Mouse (Mus musculus) heart, postnatal 14 days (tissue): Measurements from ENCODE around the gene Lenep. TPM values are rescaled to one million over a fixed set of nuclear protein-coding genes. Genes with fewer than 3 reads are reported as not detected.

ENCODE experiments used
- DNase-seq, 2 experiments: peaks; one replicate each; pipeline ENCODE4 v3.0.0; 2021 to 2022
- intact Hi-C: fragments of 180-260 bp; cut with DNase I; formaldehyde crosslinking; loops from one replicate; pipeline ENCODE4 v1.15.1; 2025
- total RNA-seq, 2 experiments: library from RNA; stranded (reverse); gene quantifications; 2 replicates each; pipeline ENCODE4 v1.2.3; 2021

Lenep gene
- total RNA-seq, 2 experiments from 2014 or later: 0.98 TPM; not detected in 1

GRCm38 (mm10) chr3:89394006-89394893, 8.3 kb downstream of the Lenep start, which contains the start of gene Zbtb7b:
TSS of gene Zbtb7b (minus strand) at chr3:89394776.
- intact Hi-C loops: no loop called here
- DNase-seq: peak; percentile 78 to 82

- intact Hi-C loops: no loop called here
- DNase-seq: peak; percentile 98 to 99
These were observed 9.0 kb downstream of the Lenep start for GRCm38 (mm10) chr3:89393605-89394004.

- DNase-seq: peak; percentile 36 to 41
These were observed 9.7 kb downstream of the Lenep start for GRCm38 (mm10) chr3:89392871-89393311.

GRCm38 (mm10) chr3:89391663-89392511, 10.7 kb downstream of the Lenep start:
- intact Hi-C loops: no loop called here

More at GRCm38 (mm10) chr3:89392871-89393311, 9.7 kb downstream of the Lenep start:
- intact Hi-C loops: no loop called here

GRCm38 (mm10) chr3:89390699-89391662, 11.6 kb downstream of the Lenep start:
- intact Hi-C loops: no loop called here
- peak; percentile 47 to 54 for DNase-seq

More at GRCm38 (mm10) chr3:89391663-89392511, 10.7 kb downstream of the Lenep start:
- DNase-seq: peak; percentile 71 to 74

- intact Hi-C loops: no loop called here
- peak; percentile 45 to 61 for DNase-seq
These were observed 12.5 kb downstream of the Lenep start for GRCm38 (mm10) chr3:89390111-89390515.

- peak in 1 of 2 experiments; percentile 53 for DNase-seq
- intact Hi-C loops: no loop called here
These were observed 13.5 kb downstream of the Lenep start for GRCm38 (mm10) chr3:89388901-89389740.

GRCm38 (mm10) chr3:89388134-89388881, 14.3 kb downstream of the Lenep start:
- intact Hi-C loops: no loop called here
- peak; percentile 75 to 86 for DNase-seq

GRCm38 (mm10) chr3:89387632-89388031, 15.0 kb downstream of the Lenep start:
- intact Hi-C loops: no loop called here

GRCm38 (mm10) chr3:89386438-89387420, 15.9 kb downstream of the Lenep start:
- intact Hi-C loops: no loop called here

More at GRCm38 (mm10) chr3:89387632-89388031, 15.0 kb downstream of the Lenep start:
- peak; percentile 43 to 71 for DNase-seq

GRCm38 (mm10) chr3:89385451-89385850, 17.1 kb downstream of the Lenep start:
- intact Hi-C loops: no loop called here
- DNase-seq: no peak

More at GRCm38 (mm10) chr3:89386438-89387420, 15.9 kb downstream of the Lenep start:
- peak in 1 of 2 experiments; percentile 32 for DNase-seq

- no peak for DNase-seq
- intact Hi-C loops: no loop called here
These were observed 18.1 kb downstream of the Lenep start for GRCm38 (mm10) chr3:89384331-89385076.

- no peak for DNase-seq
- intact Hi-C loops: no loop called here
These were observed 18.8 kb downstream of the Lenep start for GRCm38 (mm10) chr3:89383651-89384255.

GRCm38 (mm10) chr3:89382950-89383349, 19.6 kb downstream of the Lenep start:
- DNase-seq: no peak

GRCm38 (mm10) chr3:89382033-89382882, 20.3 kb downstream of the Lenep start:
- no peak for DNase-seq
- intact Hi-C loops: no loop called here

More at GRCm38 (mm10) chr3:89382950-89383349, 19.6 kb downstream of the Lenep start:
- intact Hi-C loops: no loop called here
